Mouse (Mus musculus) leukemia stem cell, adult 10-12 weeks (primary cell): Measurements from ENCODE around the gene Srp68. TPM values are rescaled to one million over a fixed set of nuclear protein-coding genes. Genes with fewer than 3 reads are reported as not detected.

Experiments
- polyA plus RNA-seq: library from polyadenylated mRNA; stranded (reverse); fragments of >175 nt; gene quantifications from 2 replicates; pipeline ENCODE4 v1.2.3, GENCODE M21; 2012; ENCODE audit warnings: low replicate concordance

Gene Srp68
- polyA plus RNA-seq: 12.1 and 13.2 TPM in 2 replicates

GRCm38 (mm10) chr11:116274045-116274666 lies at the start of gene Srp68:
TSS of gene Srp68 (minus strand) at chr11:116274217.

GRCm38 (mm10) chr11:116307019-116307725 lies 33.2 kb upstream of the Srp68 start, which contains the start of gene Exoc7:
TSS of gene Exoc7 (minus strand) at chr11:116307233.

GRCm38 (mm10) chr11:116280751-116281663 lies 7.0 kb upstream of the Srp68 start, which contains the start of gene Galr2:
TSS of gene Galr2 (plus strand) at chr11:116280939.

GRCm38 (mm10) chr11:116237742-116238395 lies 36.1 kb downstream of the Srp68 start, which contains the start of gene Evpl:
TSS of gene Evpl (minus strand) at chr11:116238077.

GRCm38 (mm10) chr11:116198639-116199531 lies 75.1 kb downstream of the Srp68 start, which contains the start of the genes Ten1 and Acox1:
TSS of gene Ten1 (plus strand) at chr11:116198855.
TSS of gene Acox1 (minus strand) at chr11:116199045.

Other genes with a start within 250 kb of the Srp68 start
- 400 and 612 TPM in 2 replicates for gene H3f3b, start 246.3 kb downstream of the Srp68 start, polyA plus RNA-seq
- gene Unk, start 243.9 kb downstream of the Srp68 start, polyA plus RNA-seq: 59.7 and 71.3 TPM in 2 replicates
- 404 and 502 TPM in 2 replicates for gene Unc13d, start 196.3 kb downstream of the Srp68 start, polyA plus RNA-seq
- gene Wbp2, start 187.2 kb downstream of the Srp68 start, polyA plus RNA-seq: 429 and 514 TPM in 2 replicates
- gene Trim47, start 147.0 kb downstream of the Srp68 start, polyA plus RNA-seq: 9.7 and 13.5 TPM in 2 replicates
- gene Trim65, start 143.1 kb downstream of the Srp68 start, polyA plus RNA-seq: 5.0 and 8.5 TPM in 2 replicates
- 94.4 and 126 TPM in 2 replicates for gene Mrpl38, start 135.3 kb downstream of the Srp68 start, polyA plus RNA-seq
- gene Fbf1, start 106.1 kb downstream of the Srp68 start, polyA plus RNA-seq: 18.5 and 21.7 TPM in 2 replicates
- 56.6 and 72.8 TPM in 2 replicates for gene Ten1, start 75.4 kb downstream of the Srp68 start, polyA plus RNA-seq
- gene Acox1, start 75.2 kb downstream of the Srp68 start, polyA plus RNA-seq: 1.3 and 1.8 TPM in 2 replicates
- 0.20 TPM in 2 replicates for gene Evpl, start 36.1 kb downstream of the Srp68 start, polyA plus RNA-seq
- 0.21 TPM in 1 of 2 replicates, not detected in the other for gene Galr2, start 6.7 kb upstream of the Srp68 start, polyA plus RNA-seq
- 9.0 and 12.8 TPM in 2 replicates for gene Exoc7, start 33.0 kb upstream of the Srp68 start, polyA plus RNA-seq
- gene Foxj1, start 61.2 kb upstream of the Srp68 start, polyA plus RNA-seq: 0.59 TPM in 1 of 2 replicates, not detected in the other
- 3.8 and 6.9 TPM in 2 replicates for gene Rnf157, start 138.8 kb upstream of the Srp68 start, polyA plus RNA-seq
- gene Ubald2, start 159.9 kb upstream of the Srp68 start, polyA plus RNA-seq: 367 and 1,263 TPM in 2 replicates
- gene Qrich2, start 192.0 kb upstream of the Srp68 start, polyA plus RNA-seq: 0.03 TPM in 1 of 2 replicates, not detected in the other
- 97.3 and 125 TPM in 2 replicates for gene Prpsap1, start 220.0 kb upstream of the Srp68 start, polyA plus RNA-seq